Mouse (Mus musculus) brain, embryonic 14.5 days (tissue): ENCODE measurements around the gene Poll.

Experiments
- CTCF ChIP-seq: fragments of 200-500 bp; IDR thresholded peaks from 2 replicates; pipeline ENCODE4 v1.5.1; 2012; ENCODE audit warnings: inconsistent platforms, mild to moderate bottlenecking, moderate library complexity, borderline replicate concordance; ENCODE audit not compliant: insufficient read depth, insufficient read length; ENCODE audit errors: extremely low read depth
- POLR2A ChIP-seq: fragments of 200-500 bp; IDR thresholded peaks from 2 replicates; pipeline ENCODE4 v1.6.1; 2012; ENCODE audit warnings: mild to moderate bottlenecking, inconsistent platforms, borderline replicate concordance; ENCODE audit not compliant: poor library complexity, insufficient read depth, insufficient read length, severe bottlenecking; ENCODE audit errors: extremely low read depth

- no peak for TF ChIP-seq CTCF
- no peak for TF ChIP-seq POLR2A
Measured at GRCm38 (mm10) chr19:45602606-45603005, 42.3 kb upstream of the Poll start.
